Mouse (Mus musculus) small intestine, adult 2 months (tissue): Measurements from ENCODE around the gene Rpa3.

Experiments used
- CTCF ChIP-seq: fragments of 200-500 bp; IDR thresholded peaks from 2 replicates; pipeline ENCODE4 v1.5.1; 2012; ENCODE audit warnings: low read depth, mild to moderate bottlenecking, control low read depth, inconsistent platforms, low read length, moderate library complexity, mixed read lengths; ENCODE audit not compliant: insufficient replicate concordance, insufficient read length; ENCODE audit errors: extremely low read depth
- POLR2A ChIP-seq: fragments of 200-500 bp; IDR thresholded peaks from 2 replicates; pipeline ENCODE4 v1.6.1; 2012; ENCODE audit warnings: low read depth, mild to moderate bottlenecking, control low read depth, inconsistent platforms, low read length, moderate library complexity

DNA sequence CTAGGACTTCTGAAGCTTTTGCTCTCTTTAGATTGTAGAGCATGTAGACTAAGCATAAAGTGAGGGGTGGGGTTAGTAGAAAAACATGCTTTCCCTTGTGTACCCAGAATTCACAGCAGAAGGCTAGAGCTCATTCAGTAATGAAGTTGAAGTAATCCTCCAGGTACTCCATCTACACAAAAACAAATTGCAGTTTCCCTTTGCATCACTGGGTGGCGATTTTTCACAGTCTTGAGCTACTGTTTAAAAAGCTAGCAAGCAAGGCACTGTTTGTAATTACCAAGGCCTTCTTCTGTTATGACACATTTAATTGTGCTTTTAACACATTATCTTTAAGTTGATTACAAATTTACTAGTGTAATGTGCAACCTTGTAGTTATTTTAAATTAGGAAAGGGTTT lies 16.1 kb upstream of the Rpa3 start:
- no peak for TF ChIP-seq CTCF
- TF ChIP-seq POLR2A, result no peak
